Mouse (Mus musculus): Measurements from ENCODE around the gene Fam83c. TPM values are rescaled to one million over a fixed set of nuclear protein-coding genes. Genes with fewer than 3 reads are reported as not detected.
A peak's percentile ranks its signal among the peaks of the same experiment; 100 is the strongest.

Fam83c gene
- polyA plus RNA-seq, 1 experiment from 2014 or later, result 0.27 TPM

- H3K9ac ChIP-seq (ENCODE audit: low read length), result no peak overlapping the region
- no peak overlapping the region for H3K27ac ChIP-seq (ENCODE audit: low read depth, low read length)
- 39% methylated on average over 16 of the region's 16 CpGs for WGBS
- H3K4me3 ChIP-seq (ENCODE audit: low read depth, low read length), result no peak overlapping the region
- no peaks in the 10 kb centered on the region for H3K9me3 ChIP-seq (ENCODE audit: control insufficient read depth, low read length)
- ATAC-seq (ENCODE audit: insufficient read depth, low FRiP score, low TSS enrichment), result no peak
- no peak overlapping the region for H3K4me2 ChIP-seq (ENCODE audit: low read depth)
- no peaks in the 10 kb centered on the region for H3K27me3 ChIP-seq (ENCODE audit: control insufficient read depth, insufficient read depth, low read length)
- H3K36me3 ChIP-seq (ENCODE audit: control insufficient read depth, insufficient read depth, low read length), result no peaks in the 10 kb centered on the region
- no peaks in the 10 kb centered on the region for H3K4me1 ChIP-seq (ENCODE audit: control insufficient read depth, insufficient read depth, low read length)
- peak; percentile 84 for DNase-seq (ENCODE audit: low spot score)
Measured at GRCm38 (mm10) chr2:155811821-155812396, 22.7 kb downstream of the Fam83c start.

GRCm38 (mm10) chr2:155809620-155810019 is 25.0 kb downstream of the Fam83c start:
- WGBS, result 90% methylated on average over 4 of the region's 4 CpGs

GRCm38 (mm10) chr2:155807408-155807807 is 27.2 kb downstream of the Fam83c start:
- H3K9ac ChIP-seq (ENCODE audit: low read length), result no peak overlapping the region
- WGBS, result 56% methylated on average over 4 of the region's 4 CpGs

More at GRCm38 (mm10) chr2:155809620-155810019, 25.0 kb downstream of the Fam83c start:
- no peaks in the 10 kb centered on the region for H3K36me3 ChIP-seq (ENCODE audit: control insufficient read depth, insufficient read depth, low read length)
- H3K4me3 ChIP-seq (ENCODE audit: low read depth, low read length), result no peak overlapping the region
- no peaks in the 10 kb centered on the region for H3K9me3 ChIP-seq (ENCODE audit: control insufficient read depth, low read length)
- H3K9ac ChIP-seq (ENCODE audit: low read length), result no peak overlapping the region
- ATAC-seq (ENCODE audit: insufficient read depth, low FRiP score, low TSS enrichment) (no peak), DNase-seq (ENCODE audit: low spot score) (no peak)
- H3K4me2 ChIP-seq (ENCODE audit: low read depth), result no peak overlapping the region
- H3K27ac ChIP-seq (ENCODE audit: low read depth, low read length), result no peak overlapping the region
- no peaks in the 10 kb centered on the region for H3K4me1 ChIP-seq (ENCODE audit: control insufficient read depth, insufficient read depth, low read length)
- no peaks in the 10 kb centered on the region for H3K27me3 ChIP-seq (ENCODE audit: control insufficient read depth, insufficient read depth, low read length)

GRCm38 (mm10) chr2:155806548-155806947 is 28.1 kb downstream of the Fam83c start:
- Histone ChIP-seq H3K4me1 (ENCODE audit: control insufficient read depth, insufficient read depth, low read length) (no peaks in the 10 kb centered on the region), H3K27me3 (ENCODE audit: control insufficient read depth, insufficient read depth, low read length) (no peaks in the 10 kb centered on the region), H3K9ac (ENCODE audit: low read length) (no peak overlapping the region), H3K36me3 (ENCODE audit: control insufficient read depth, insufficient read depth, low read length) (no peaks in the 10 kb centered on the region), H3K9me3 (ENCODE audit: control insufficient read depth, low read length) (no peaks in the 10 kb centered on the region), H3K27ac (ENCODE audit: low read depth, low read length) (no peak overlapping the region), H3K4me2 (ENCODE audit: low read depth) (no peak overlapping the region), H3K4me3 (ENCODE audit: low read depth, low read length) (no peak overlapping the region)
- DNase-seq (ENCODE audit: low spot score) (no peak), ATAC-seq (ENCODE audit: insufficient read depth, low FRiP score, low TSS enrichment) (no peak)
- WGBS, result 76% methylated on average over 5 of the region's 5 CpGs

More at GRCm38 (mm10) chr2:155807408-155807807, 27.2 kb downstream of the Fam83c start:
- H3K9me3 ChIP-seq (ENCODE audit: control insufficient read depth, low read length), result no peaks in the 10 kb centered on the region
- no peak for DNase-seq (ENCODE audit: low spot score)
- no peak overlapping the region for H3K4me2 ChIP-seq (ENCODE audit: low read depth)
- no peaks in the 10 kb centered on the region for H3K36me3 ChIP-seq (ENCODE audit: control insufficient read depth, insufficient read depth, low read length)
- no peak for ATAC-seq (ENCODE audit: insufficient read depth, low FRiP score, low TSS enrichment)
- no peak overlapping the region for H3K4me3 ChIP-seq (ENCODE audit: low read depth, low read length)
- no peaks in the 10 kb centered on the region for H3K27me3 ChIP-seq (ENCODE audit: control insufficient read depth, insufficient read depth, low read length)
- no peaks in the 10 kb centered on the region for H3K4me1 ChIP-seq (ENCODE audit: control insufficient read depth, insufficient read depth, low read length)
- no peak overlapping the region for H3K27ac ChIP-seq (ENCODE audit: low read depth, low read length)

- Histone ChIP-seq H3K27ac (ENCODE audit: low read depth, low read length) (no peak overlapping the region), H3K4me2 (ENCODE audit: low read depth) (no peak overlapping the region), H3K27me3 (ENCODE audit: control insufficient read depth, insufficient read depth, low read length) (no peaks in the 10 kb centered on the region), H3K36me3 (ENCODE audit: control insufficient read depth, insufficient read depth, low read length) (no peaks in the 10 kb centered on the region), H3K9me3 (ENCODE audit: control insufficient read depth, low read length) (no peaks in the 10 kb centered on the region), H3K4me3 (ENCODE audit: low read depth, low read length) (no peak overlapping the region), H3K9ac (ENCODE audit: low read length) (no peak overlapping the region), H3K4me1 (ENCODE audit: control insufficient read depth, insufficient read depth, low read length) (no peaks in the 10 kb centered on the region)
- ATAC-seq (ENCODE audit: insufficient read depth, low FRiP score, low TSS enrichment) (no peak), DNase-seq (ENCODE audit: low spot score) (no peak)
- 84% methylated on average over 6 of the region's 6 CpGs for WGBS
Measured at GRCm38 (mm10) chr2:155805925-155806255, 28.8 kb downstream of the Fam83c start.

- Histone ChIP-seq H3K4me1 (ENCODE audit: control insufficient read depth, insufficient read depth, low read length) (no peaks in the 10 kb centered on the region), H3K9me3 (ENCODE audit: control insufficient read depth, low read length) (no peaks in the 10 kb centered on the region), H3K27ac (ENCODE audit: low read depth, low read length) (no peak overlapping the region), H3K4me3 (ENCODE audit: low read depth, low read length) (no peak overlapping the region), H3K4me2 (ENCODE audit: low read depth) (no peak overlapping the region), H3K9ac (ENCODE audit: low read length) (no peak overlapping the region), H3K27me3 (ENCODE audit: control insufficient read depth, insufficient read depth, low read length) (no peaks in the 10 kb centered on the region), H3K36me3 (ENCODE audit: control insufficient read depth, insufficient read depth, low read length) (no peaks in the 10 kb centered on the region)
- DNase-seq (ENCODE audit: low spot score) (no peak), ATAC-seq (ENCODE audit: insufficient read depth, low FRiP score, low TSS enrichment) (no peak)
- 73% methylated on average over 6 of the region's 6 CpGs for WGBS
Measured at GRCm38 (mm10) chr2:155805231-155805924, 29.3 kb downstream of the Fam83c start.

GRCm38 (mm10) chr2:155804053-155804452 is 30.6 kb downstream of the Fam83c start:
- no peak overlapping the region for H3K4me3 ChIP-seq (ENCODE audit: low read depth, low read length)
- no peak for DNase-seq (ENCODE audit: low spot score)
- 78% methylated on average over 5 of the region's 5 CpGs for WGBS

GRCm38 (mm10) chr2:155802761-155803160 is 31.9 kb downstream of the Fam83c start:
- Histone ChIP-seq H3K4me3 (ENCODE audit: low read depth, low read length) (no peak overlapping the region), H3K4me2 (ENCODE audit: low read depth) (no peak overlapping the region), H3K9me3 (ENCODE audit: control insufficient read depth, low read length) (no peaks in the 10 kb centered on the region), H3K27me3 (ENCODE audit: control insufficient read depth, insufficient read depth, low read length) (no peaks in the 10 kb centered on the region), H3K36me3 (ENCODE audit: control insufficient read depth, insufficient read depth, low read length) (no peaks in the 10 kb centered on the region), H3K27ac (ENCODE audit: low read depth, low read length) (no peak overlapping the region), H3K4me1 (ENCODE audit: control insufficient read depth, insufficient read depth, low read length) (no peaks in the 10 kb centered on the region), H3K9ac (ENCODE audit: low read length) (no peak overlapping the region)
- WGBS, result 55% methylated on average over 3 of the region's 3 CpGs
- DNase-seq (ENCODE audit: low spot score) (no peak), ATAC-seq (ENCODE audit: insufficient read depth, low FRiP score, low TSS enrichment) (no peak)

More at GRCm38 (mm10) chr2:155804053-155804452, 30.6 kb downstream of the Fam83c start:
- Histone ChIP-seq H3K9ac (ENCODE audit: low read length) (no peak overlapping the region), H3K27me3 (ENCODE audit: control insufficient read depth, insufficient read depth, low read length) (no peaks in the 10 kb centered on the region), H3K4me1 (ENCODE audit: control insufficient read depth, insufficient read depth, low read length) (no peaks in the 10 kb centered on the region), H3K9me3 (ENCODE audit: control insufficient read depth, low read length) (no peaks in the 10 kb centered on the region), H3K27ac (ENCODE audit: low read depth, low read length) (no peak overlapping the region), H3K36me3 (ENCODE audit: control insufficient read depth, insufficient read depth, low read length) (no peaks in the 10 kb centered on the region), H3K4me2 (ENCODE audit: low read depth) (no peak overlapping the region)
- ATAC-seq (ENCODE audit: insufficient read depth, low FRiP score, low TSS enrichment), result no peak

GRCm38 (mm10) chr2:155798613-155799012 is 36.0 kb downstream of the Fam83c start:
- no peaks in the 10 kb centered on the region for H3K9me3 ChIP-seq (ENCODE audit: control insufficient read depth, low read length)
- H3K4me1 ChIP-seq (ENCODE audit: control insufficient read depth, insufficient read depth, low read length), result no peaks in the 10 kb centered on the region
- no peaks in the 10 kb centered on the region for H3K36me3 ChIP-seq (ENCODE audit: control insufficient read depth, insufficient read depth, low read length)
- H3K27ac ChIP-seq (ENCODE audit: low read depth, low read length), result no peak overlapping the region
- ATAC-seq (ENCODE audit: insufficient read depth, low FRiP score, low TSS enrichment), result no peak
- no peak for DNase-seq (ENCODE audit: low spot score)
- WGBS, result 63% methylated on average over 3 of the region's 3 CpGs
- H3K4me2 ChIP-seq (ENCODE audit: low read depth), result no peak overlapping the region
- H3K27me3 ChIP-seq (ENCODE audit: control insufficient read depth, insufficient read depth, low read length), result no peaks in the 10 kb centered on the region
- H3K4me3 ChIP-seq (ENCODE audit: low read depth, low read length), result no peak overlapping the region
- H3K9ac ChIP-seq (ENCODE audit: low read length), result no peak overlapping the region
